In genomic region chr10:87447754-87448095, GRCm38 (mm10) we compare ENCODE assay signal across 9 mouse cellular contexts. TPM values are rescaled to one million over a fixed set of nuclear protein-coding genes. Genes with fewer than 3 reads are reported as not detected.
A peak's percentile ranks its signal among the peaks of the same experiment; 100 is the strongest.
DNase-seq lines count a peak whose midpoint lies in the region; ATAC-seq and TF ChIP-seq lines count a peak whose summit lies in the region.
"Had no signal": no experiment of that assay in that cellular context is flagged by ENCODE, and none has a peak within 500 bp of the region (broad histone marks: within the 10 kb centered on the region; RNA-seq: fewer than 3 reads in every experiment).

No protein-coding gene starts in this region.

- peak; percentile 61; the same call in 1 of the 2 replicates for ATAC-seq in lung, embryonic 16.5 days (ENCODE audit: low read depth)
- ATAC-seq in liver, postnatal 0 days, result no peak

- H3K9me3 ChIP-seq in lung, embryonic 16.5 days (ENCODE audit: control insufficient read depth, low read length), result no peaks in the 10 kb centered on the region
- no peaks in the 10 kb centered on the region for H3K9me3 ChIP-seq in liver, postnatal 0 days (ENCODE audit: low read length)

- H3K36me3 ChIP-seq in lung, embryonic 16.5 days (ENCODE audit: control insufficient read depth, insufficient read depth, low read length), result no peaks in the 10 kb centered on the region
- no peaks in the 10 kb centered on the region for H3K36me3 ChIP-seq in liver, postnatal 0 days (replicated peaks; ENCODE audit: insufficient read depth, low read length)

- no peaks in the 10 kb centered on the region for H3K4me1 ChIP-seq in lung, embryonic 16.5 days (replicated peaks; ENCODE audit: control insufficient read depth, insufficient read depth, low read length)
- H3K4me1 ChIP-seq in liver, postnatal 0 days (ENCODE audit: insufficient read depth), result no peaks in the 10 kb centered on the region

- no peak overlapping the region for H3K9ac ChIP-seq in lung, embryonic 16.5 days (ENCODE audit: low read length)
- no peak overlapping the region for H3K9ac ChIP-seq in liver, postnatal 0 days (replicated peaks)
- H3K9ac ChIP-seq: liver, embryonic 14.5 days had no signal

- H3K27ac ChIP-seq in lung, embryonic 16.5 days (ENCODE audit: low read length), result no peak overlapping the region
- H3K27ac ChIP-seq in liver, postnatal 0 days (ENCODE audit: low read depth), result no peak overlapping the region
- H3K27ac ChIP-seq: liver, embryonic 14.5 days had no signal

- TF ChIP-seq EP300 in liver, postnatal 0 days (IDR thresholded peaks at IDR 0.05; ENCODE audit: low read depth), result no peak

- peak overlapping the region; percentile 22 for H3K4me2 ChIP-seq in lung, embryonic 16.5 days (ENCODE audit: low read depth, low read length)
- H3K4me2 ChIP-seq in liver, postnatal 0 days (ENCODE audit: low read depth, low read length), result no peak overlapping the region

- TF ChIP-seq CTCF in liver, postnatal 0 days (IDR thresholded peaks at IDR 0.05; ENCODE audit: low read depth), result no peak

- no peak overlapping the region for H3K4me3 ChIP-seq in lung, embryonic 16.5 days (ENCODE audit: low read length)
- no peak overlapping the region for H3K4me3 ChIP-seq in liver, postnatal 0 days (ENCODE audit: low read depth, low read length)

- no peak for DNase-seq in lung, adult 18-20 months
- peak; percentile 36 to 53 for DNase-seq in frontal cortex, adult 2 months (ENCODE audit: extremely low spot score in 1 of 2, low spot score in 1 of 2)
- DNase-seq in left cerebral cortex, adult 9 months (ENCODE audit: low spot score in 2 of 2), result peak; percentile 28 to 54
- peak; percentile 99 for DNase-seq in retina, postnatal 1 day
- DNase-seq in liver, postnatal 0 days, result no peak
- DNase-seq in kidney, postnatal 4 days, result no peak
- DNase-seq in lung, postnatal 10 days, result no peak

- WGBS in lung, embryonic 16.5 days, result 2% methylated on average over 9 of the region's 9 CpGs
- WGBS in liver, postnatal 0 days (ENCODE audit: insufficient replicate concordance), result 4% methylated on average over 9 of the region's 9 CpGs

- no peaks in the 10 kb centered on the region for H3K27me3 ChIP-seq in lung, embryonic 16.5 days (ENCODE audit: control insufficient read depth, insufficient read depth, low read depth, low read length)
- no peaks in the 10 kb centered on the region for H3K27me3 ChIP-seq in liver, postnatal 0 days (ENCODE audit: insufficient read depth, low read length)

RNA-seq across cellular contexts. Expression of gene Ascl1, which starts 45.7 kb away (rescaled TPM):
- polyA plus RNA-seq in lung, embryonic 16.5 days (2015; fragmentation: Nextera tagmentation; extraction: Ambion mirVana), result 0.75 and 0.99 TPM in 2 replicates
- polyA plus RNA-seq in frontal cortex, adult 2 months (2012; rRNA removed), result 3.6 and 4.0 TPM in 2 replicates
- polyA plus RNA-seq in liver, postnatal 0 days (2015; fragmentation: Nextera tagmentation; extraction: Ambion mirVana), result not detected in 2 replicates

Comparison
In these comparisons a context has a peak if more than half of its experiments do, and no peak if none do; other contexts are left out.
1. DNase-seq: peak in frontal cortex, adult 2 months (2 of 2), left cerebral cortex, adult 9 months (2 of 2) and retina, postnatal 1 day (single experiment); none in lung, adult 18-20 months (0 of 2), liver, postnatal 0 days (single experiment), kidney, postnatal 4 days (0 of 2) and lung, postnatal 10 days (single experiment).